Mouse (Mus musculus) T-helper 1 cell (primary cell): ENCODE measurements around the gene Tbxas1.

Source experiments
- in situ Hi-C: fragments of 300-600 bp; cut with MboI, MseI; formaldehyde crosslinking; loops from one replicate; pipeline ENCODE4 v1.15.1; 2025; ENCODE audit warnings: high pct_unique_total_duplicates

Tbxas1 gene

DNA sequence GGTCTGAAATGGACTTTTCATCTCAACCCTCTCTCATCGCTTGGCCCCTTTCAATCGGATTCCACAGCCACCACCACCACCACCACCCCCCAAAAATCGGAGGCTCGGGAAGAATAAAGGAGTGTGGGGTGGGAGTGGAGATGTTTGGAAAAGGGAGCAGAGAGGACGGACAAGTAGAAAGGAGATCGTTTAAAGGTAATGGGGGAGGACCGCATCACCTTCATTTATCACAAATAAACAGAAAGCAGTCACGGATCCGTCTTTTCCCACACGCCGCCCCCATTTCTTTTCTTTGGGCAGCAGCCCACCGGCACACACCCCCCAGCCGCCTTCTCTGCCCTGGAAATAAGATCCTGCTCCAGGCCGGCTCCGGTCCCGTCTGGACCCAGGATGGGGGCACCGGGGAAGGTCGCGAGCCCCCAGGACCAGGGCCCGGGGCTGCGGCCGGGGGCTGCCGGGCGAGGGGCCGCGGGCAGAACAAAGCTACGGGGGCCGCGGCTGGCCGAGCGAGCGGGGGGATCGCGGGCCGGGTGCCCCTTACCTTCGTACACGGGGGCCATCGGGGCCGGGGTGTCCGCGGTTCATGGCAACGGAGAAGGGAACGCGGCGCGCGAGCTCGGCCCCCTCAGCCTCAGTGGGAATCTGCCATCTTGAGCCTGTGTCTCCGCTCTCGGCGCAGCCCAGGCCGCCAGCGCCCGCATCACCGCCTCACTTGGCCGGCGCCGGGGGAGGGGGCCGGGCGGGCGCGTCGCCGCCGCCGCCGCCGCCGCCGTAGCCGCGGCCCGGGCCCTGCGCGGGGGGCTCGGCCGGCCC is at the start of gene Tbxas1:
Gene Tbxas1 (plus strand): TSS at position 147 of the 813 bp plus-strand sequence.
- in situ Hi-C loops = no loop called here

DNA sequence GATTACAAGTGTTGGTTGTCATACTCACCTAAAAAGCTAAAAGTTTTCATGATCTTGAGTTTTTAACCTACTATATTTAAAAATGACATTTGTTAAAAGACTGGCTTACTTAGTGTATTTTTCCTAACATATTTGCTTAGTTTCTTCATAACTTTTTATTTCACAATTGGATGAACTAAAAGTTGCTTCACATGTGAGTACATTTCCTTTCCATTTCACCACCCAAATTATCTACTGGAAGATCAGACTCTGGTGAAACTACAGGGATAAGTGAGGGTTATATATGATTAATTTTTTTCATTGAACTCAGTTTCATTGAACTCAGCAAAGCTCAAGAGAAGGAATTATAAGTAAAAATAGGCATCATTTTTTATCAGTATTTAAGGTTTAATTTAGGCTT is 49.3 kb upstream of the Tbxas1 start:
- in situ Hi-C loops = no loop called here

DNA sequence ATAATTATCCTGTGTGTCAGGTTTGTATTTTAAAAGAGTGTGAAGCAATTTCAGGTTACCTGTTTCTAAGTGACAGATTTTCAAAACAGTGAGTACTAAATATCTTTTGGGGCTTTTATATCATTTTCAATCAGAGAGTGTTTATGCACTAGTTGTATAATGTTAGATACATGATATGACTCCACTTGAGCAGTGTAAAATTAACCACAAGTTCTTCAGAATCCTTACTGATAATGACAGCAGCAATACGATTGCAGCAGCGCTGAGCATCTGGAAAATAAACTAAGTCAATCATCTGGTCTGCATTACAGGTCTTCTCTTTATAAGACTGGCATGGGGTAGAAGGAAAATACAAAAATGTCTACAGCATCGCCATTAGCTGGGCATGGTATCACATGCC is 48.3 kb upstream of the Tbxas1 start:
- in situ Hi-C loops = no loop called here

DNA sequence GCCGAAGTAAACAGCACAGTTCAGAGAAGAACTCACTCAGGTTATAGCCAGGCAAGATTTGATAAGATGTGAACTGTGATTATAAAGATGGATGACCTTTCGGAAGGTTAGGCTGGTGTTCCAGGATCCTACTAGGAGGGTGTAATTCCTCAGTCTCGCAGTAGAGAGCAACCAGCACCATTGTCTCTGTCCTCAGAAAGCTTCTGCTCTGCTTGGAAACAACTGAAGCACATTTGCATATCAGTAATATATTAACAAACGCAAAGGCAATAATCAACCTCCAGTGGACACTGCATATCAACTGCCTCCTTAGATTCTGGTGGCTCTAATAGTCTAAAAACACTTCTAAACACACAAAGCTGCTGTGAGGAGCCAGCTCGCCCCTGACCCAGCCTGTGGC is 47.8 kb upstream of the Tbxas1 start:
- in situ Hi-C loops = no loop called here

DNA sequence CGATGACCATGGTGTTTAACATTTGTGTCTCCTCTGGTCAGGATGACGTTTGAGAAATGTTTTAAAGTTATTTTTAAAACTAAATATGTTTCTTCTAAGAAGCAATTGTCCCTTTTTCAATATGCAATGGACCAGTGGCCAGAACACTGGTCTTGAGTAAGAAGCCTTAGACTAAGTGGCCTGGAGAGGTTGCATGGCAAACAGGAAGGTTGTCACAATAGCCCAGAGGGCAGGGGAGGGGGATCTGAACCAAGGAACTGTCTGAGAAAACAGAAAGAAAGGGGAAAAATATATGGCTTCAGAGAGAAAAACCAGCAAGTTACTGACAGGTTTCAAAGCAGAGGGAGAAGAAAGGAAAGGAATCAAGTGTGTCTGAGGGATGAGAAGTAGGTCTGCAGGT is 47.0 kb upstream of the Tbxas1 start:
- in situ Hi-C loops = no loop called here

DNA sequence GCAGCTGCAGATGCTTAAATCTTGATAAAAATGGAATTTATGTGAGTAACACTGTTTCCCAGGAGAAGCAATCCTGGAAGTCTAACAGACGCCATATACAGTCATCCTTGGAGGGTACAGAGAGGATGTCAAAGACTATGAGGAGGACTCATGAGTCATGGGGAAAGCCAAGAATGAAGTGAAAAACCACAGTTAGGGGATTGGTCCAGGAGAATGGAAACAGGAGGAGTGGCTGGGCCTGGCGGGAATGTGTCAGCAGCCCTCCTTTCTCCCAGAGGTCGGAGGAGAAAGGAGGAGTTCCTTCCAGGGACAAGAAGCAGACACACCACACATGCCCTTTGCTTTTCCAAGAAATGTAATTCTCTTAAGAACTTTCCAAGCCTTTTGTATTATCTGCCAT is 45.8 kb upstream of the Tbxas1 start:
- in situ Hi-C loops = no loop called here

DNA sequence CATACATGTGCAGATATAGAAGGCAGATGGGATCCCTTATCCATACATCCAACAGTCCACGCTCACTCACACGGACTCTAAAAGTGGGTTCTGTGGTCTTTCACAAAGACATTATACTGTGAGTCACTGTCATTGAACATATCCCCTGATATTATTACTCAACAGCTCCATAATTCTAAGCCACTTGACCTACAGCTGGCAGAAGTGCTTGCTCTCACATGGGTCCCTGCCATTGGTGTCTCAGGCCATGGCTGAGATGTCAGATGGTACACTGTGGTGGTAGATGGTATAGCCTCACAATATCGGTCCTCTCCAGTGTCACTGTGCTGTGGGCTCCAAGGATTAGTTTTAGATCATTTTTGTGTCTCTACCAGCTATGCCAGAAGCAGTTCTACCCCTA is 41.5 kb upstream of the Tbxas1 start:
- in situ Hi-C loops = no loop called here

DNA sequence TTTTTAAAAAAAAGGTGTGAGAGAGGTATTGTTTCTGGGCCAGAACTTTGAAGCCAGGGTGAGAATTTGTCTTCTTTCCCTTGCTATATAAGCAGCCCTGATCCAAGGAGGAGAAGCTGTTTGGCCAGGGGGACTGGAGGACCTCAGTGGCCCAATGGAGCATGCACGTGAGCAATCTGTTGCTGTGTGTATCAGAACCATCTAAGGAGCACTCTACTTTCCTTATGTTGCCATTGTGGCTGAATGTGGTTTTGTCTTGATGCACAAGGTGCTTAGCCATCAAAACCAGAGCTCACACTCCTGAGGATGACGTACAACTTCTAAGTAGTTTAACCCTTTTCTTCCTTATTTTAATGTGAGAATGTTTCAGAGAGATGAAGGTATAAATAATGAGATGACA is 40.5 kb upstream of the Tbxas1 start:
- in situ Hi-C loops = no loop called here

DNA sequence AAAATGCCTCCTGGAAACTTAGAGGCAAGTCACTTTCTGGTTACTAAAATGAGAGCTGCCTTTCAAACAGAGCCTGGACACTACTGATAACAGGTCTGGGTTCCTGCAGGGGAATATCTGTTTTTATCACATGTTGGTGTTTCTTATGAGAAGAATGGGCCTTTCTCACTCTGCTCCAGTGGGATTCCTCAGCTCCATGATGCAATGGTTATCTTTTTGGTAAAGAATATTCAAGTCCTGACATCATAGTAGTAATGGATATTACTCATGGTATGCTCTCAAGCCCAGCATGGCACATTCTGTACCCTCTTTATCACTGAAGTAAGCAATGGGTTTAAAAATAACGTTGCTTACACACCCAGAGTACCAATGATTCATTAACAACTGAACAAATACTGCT is 40.0 kb upstream of the Tbxas1 start:
- in situ Hi-C loops = no loop called here

DNA sequence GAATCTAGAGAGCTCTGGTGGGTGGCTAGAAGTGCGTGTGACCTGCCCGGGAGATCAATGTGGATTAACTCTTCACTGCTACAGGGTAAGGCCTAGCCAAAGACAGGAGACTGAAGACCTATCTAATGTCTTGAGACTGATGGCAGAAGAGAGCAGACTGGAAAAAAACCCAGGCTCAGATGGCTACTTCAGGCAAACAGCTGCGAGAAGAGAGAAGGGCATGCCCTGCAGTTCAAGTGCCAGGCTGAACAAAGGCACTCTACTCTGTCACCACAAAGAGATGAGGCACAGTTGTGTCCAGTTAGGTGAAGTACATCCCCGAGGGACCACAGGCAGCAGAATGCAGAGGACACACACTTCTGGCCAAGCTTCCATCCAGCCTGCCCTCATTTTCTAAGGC is 37.1 kb upstream of the Tbxas1 start:
- in situ Hi-C loops = no loop called here

DNA sequence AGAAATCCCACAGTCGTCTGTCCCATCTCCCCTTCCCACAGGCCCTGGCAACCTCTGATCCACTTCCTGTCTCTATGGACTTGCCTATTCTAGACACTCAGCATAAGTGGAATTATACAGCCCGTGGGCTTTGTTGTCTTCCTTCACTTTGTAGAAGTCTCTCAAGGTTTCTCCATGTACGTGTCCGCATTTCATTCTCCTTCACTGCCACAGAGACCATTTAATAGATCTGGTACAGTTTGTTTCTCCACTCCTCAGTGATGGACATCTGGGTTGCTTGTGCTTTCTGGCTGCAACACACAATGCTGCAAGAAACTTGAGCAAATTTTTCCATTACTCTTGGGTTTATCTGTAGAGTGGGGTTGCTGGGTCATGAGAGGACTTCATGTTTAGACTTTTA is 35.3 kb upstream of the Tbxas1 start:
- in situ Hi-C loops = no loop called here

DNA sequence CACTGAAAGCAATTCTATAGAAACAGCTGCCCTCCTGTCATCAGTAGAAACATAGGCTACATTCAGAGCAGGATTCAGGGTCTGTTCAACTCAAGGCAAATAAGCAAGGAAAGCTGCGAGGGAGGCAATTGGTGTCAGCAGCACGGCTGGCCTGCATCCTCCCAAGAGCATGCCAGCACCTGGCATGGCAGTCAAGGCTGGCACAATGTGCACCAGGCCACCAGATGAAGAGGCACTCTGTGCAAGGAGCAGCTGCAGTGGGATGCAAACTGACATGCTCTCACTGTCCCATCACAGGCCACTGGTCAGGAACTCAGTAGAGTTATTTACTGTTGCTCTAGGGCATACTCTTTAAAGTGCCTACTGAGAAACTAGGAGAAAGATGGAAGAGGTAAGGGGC is 34.8 kb upstream of the Tbxas1 start:
- in situ Hi-C loops = no loop called here

DNA sequence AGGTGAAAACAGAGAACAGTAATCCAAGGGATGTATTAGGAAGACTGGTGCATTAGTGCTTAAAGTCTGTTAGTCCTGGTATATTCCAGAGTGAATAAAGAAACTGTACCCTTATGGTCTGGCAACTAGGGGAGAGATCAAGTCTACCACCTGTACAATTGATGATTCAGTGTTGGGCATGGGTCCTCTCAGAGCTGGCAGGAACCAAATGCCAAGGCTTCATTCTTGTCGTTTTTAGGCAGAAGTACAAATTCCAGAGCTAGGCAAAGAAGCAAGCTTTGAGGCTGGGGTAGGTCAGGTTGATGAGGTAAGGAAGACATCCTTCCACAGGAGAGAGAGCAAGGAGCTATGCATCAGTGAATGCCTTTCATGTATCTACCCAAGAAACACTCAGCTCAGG is 34.4 kb upstream of the Tbxas1 start:
- in situ Hi-C loops = no loop called here

DNA sequence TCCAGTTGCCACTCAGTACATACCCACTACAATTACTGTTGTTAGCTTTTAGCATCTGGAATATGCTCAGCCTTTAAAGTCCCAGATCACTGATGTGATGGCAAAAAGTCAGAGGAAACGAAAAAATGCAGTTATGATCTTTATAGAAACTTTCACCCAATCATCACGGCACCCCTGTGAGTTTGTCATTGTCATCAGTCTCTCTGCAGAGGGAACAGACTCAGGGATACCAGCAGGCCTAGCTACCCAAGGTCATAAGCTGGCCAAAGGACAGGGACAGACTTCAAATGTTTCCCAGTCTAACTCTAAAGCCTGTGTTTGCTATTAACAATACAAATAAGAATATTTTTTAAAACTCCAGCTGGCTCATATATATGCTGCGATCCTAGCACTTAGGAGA is 33.7 kb upstream of the Tbxas1 start:
- in situ Hi-C loops = no loop called here

DNA sequence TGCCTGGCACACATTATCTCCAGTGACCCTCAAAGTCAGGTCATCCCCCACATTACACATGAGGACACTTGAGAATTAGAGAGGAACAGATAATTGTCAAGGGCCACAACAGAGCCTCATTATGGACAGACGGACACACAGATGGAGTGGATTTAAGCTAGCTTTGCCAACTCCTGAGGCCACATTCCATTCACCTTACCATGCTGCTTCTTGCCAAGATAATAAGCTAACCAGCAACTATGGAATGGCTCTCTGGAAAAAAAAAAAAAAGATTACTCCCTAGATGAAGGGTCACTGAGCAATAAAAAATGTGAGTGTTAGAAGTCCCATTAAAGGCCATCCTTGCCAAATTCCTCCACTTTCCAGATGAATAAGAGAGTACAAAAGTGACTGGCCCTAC is 30.1 kb upstream of the Tbxas1 start:
- in situ Hi-C loops = no loop called here

DNA sequence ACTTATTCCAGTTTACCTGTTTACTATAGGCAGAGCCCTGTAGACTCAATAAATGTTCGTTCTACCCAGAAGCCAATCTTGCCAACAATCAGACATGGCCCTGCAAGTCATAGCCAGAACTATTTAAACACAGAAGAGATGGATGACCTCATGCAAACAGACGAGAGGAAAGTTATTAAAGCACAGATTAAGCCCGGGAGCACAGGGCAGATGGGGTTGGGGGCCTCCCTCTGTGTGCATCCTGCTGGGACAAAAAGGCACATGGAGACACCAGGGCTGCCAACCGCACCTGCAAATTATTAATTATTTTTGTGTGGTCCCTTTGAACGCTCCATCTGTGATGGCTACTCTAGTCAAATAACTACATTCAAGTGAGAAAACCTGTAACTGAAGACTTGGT is 29.3 kb upstream of the Tbxas1 start:
- in situ Hi-C loops = no loop called here

DNA sequence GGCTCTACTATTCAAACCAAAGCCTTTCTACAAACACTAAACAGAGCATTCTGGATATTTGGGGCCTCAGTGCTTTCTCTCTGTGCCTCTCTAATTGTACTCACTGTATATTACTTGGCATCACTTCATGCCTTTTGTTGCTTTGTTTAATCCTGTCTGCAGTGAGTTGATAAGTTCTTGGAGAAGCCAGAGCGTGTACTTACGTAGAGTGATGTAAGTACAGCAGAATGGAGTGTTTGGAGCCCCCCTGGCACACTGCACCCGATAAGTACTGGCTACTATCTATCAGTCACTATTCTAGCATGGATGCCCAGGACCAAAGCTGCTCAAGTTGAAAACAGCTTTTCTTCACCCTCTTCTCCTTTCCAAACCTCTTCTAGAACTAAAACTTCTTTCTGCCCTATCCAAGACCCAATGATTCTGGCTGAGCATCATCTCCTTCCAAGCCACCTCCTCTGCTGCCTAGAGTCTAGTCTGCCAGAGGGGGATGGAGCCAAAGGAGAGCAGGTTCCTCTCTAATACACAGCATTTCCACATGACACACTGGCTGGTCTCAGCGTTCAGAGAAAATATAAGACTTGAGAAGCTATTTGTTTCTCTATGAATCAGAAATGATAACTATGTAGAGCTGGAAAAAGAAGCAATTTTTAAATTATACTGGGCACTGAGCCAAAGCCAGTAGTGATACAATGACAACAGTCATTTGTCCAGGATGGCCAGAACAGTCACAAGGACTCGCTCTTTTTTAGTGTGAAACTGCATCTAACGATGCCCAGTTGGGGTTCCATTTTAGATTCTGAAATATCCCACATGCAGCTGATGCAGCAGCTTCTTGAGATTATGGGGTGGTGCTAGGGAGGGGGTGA is 28.6 kb upstream of the Tbxas1 start:
- in situ Hi-C loops = no loop called here

DNA sequence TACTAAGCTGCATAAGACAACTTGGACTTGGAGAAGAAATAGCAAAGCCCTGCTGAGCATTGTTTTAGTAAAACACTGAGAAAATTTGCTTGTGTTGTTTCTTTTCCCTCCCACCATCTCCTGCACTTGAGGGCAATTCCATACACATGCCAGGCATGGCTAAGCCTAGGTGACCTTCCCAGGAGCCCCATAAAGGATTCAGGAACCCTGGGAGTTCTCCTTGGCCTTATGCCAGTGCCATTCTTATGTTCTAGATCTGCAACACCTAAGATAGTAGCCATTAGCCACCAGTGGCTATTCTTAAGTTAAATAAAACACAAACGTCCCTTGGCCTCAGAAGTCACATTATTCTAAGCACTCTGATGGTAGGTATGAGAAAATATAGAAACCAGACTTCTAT is 27.8 kb upstream of the Tbxas1 start:
- in situ Hi-C loops = no loop called here

DNA sequence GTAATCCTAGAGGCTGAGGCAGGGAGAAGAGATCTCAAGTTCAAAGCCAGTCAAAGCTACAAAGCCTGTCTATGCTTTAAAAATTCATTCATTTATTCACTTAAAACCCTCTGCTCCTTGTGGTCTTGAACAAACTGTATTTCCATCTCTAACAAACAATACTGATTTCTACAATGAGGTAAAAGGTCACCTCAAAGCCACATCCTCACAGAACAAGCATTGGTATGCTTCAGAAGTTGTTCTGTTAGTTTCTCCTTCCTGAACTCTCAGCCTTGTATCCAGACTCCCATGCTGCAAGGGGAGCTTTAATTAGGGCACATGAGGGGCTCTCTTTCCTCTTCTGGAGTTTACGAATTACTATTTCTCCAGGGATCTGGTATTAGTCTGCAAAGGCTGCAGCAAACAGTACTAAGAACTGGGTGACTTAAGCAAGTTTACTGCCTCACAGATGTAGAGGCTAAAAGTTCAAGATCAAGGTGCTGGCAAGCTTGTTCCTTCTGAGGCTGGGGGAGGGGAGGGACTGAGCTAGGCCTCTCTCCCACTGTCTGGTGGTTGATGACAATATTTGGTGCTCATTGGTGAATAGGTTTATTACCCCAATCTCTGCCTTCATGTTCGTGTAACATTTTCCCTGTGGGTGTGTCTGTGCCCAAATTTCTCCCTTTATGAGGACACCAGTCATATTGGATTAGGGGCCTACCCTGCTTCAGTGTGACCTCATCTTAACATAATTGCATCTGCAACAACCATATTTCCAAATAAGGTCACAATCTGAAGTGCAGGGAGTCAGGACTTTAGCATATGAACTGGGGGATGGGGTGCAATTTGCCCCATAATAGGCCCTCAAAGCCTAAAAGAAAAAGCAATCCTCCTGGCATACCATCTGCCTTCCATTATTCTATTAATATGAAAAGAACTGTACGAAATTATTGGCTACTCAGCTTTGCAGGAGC is 27.0 kb upstream of the Tbxas1 start:
- in situ Hi-C loops = no loop called here

DNA sequence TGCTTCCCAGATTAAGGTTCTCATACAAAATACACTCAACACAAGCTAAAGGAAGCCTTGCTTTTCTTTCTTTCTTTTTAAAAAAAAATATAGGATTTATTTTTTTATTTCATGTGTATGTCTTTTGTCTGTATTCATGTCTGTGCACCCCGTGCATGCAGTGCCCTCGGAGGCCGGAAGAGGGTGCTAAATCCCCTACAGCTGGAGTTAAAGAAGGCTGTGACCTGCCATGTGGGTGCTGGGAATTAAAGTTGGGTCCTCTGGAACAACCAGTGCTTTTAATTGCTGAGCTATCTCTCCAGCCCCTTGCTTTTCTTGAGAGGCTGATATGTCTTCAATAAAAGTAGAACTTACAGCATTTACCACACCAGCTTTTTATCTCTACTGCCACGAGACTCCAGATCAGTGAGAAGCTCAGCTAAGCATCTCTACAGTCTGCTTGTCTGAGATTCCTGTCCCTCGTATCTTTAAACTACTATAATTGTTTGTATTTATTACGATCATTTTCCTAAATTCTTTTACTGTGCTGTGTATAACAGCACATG is 24.4 kb upstream of the Tbxas1 start:
- in situ Hi-C loops = no loop called here

DNA sequence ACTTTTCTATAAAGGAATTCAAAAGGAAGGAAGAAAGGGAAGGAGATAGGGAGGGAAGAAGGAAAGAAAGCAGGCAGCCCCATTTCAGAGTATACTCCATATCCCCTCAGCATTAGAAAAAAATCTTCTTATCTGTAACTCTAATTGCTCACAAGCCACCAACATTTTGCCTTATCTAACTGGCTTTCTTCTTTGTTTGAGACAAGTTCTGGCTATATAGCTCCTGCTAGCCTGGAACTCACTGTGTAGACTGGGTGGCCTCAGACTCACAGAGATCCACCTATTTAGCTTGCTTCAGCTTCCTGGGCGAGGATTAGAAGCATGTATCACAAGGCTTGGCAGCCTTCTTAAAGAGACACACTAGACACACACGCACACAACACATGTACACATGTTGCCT is 23.5 kb upstream of the Tbxas1 start:
- in situ Hi-C loops = no loop called here

DNA sequence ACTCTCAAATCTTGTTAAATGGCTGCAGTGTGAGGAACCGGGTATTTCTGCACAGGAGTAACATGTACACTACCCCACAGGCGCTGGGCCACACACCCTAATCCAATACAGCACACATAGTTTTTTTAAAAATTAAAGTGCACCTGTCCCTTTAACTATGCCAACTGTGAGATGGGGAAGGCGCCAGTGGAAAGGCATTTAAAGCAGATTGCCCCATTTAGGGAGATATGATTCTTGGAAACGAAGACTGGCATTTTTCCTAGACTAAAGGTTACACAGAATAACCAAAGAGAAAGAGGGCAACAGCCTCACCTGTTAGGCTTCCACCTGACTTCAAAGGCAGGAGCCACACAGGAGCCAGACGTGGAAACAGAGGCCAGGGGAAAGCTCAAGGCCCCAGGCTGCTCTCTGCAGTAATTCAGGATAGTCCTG is 21.6 kb upstream of the Tbxas1 start:
- in situ Hi-C loops = no loop called here
